Mouse (Mus musculus): ENCODE results near the gene Psg21.
"Not testable (repeated sequence)": the region's sequence is repeated elsewhere in the genome, so short reads cannot be mapped to it uniquely, and the experiment has no call there.

Psg21 gene

GRCm38 (mm10) chr7:18656625-18657024 lies at the start of gene Psg21:
TSS of gene Psg21 (minus strand) at chr7:18656725.
- not testable (repeated sequence) for DNase-seq (ENCODE audit: low spot score)

- no peak for DNase-seq (ENCODE audit: low spot score)
Observed at GRCm38 (mm10) chr7:18686085-18686484, 29.6 kb upstream of the Psg21 start, which contains the start of gene Psg20. TSS of gene Psg20 (minus strand) at chr7:18686185.

- DNase-seq (ENCODE audit: low spot score): no peak
Observed at GRCm38 (mm10) chr7:18685586-18685985, 29.1 kb upstream of the Psg21 start.

- peak; percentile 4 for DNase-seq (ENCODE audit: low spot score)
Observed at GRCm38 (mm10) chr7:18679772-18680171, 23.2 kb upstream of the Psg21 start.

GRCm38 (mm10) chr7:18626921-18627320 lies 29.6 kb downstream of the Psg21 start:
- DNase-seq (ENCODE audit: low spot score): not testable (repeated sequence)

GRCm38 (mm10) chr7:18616401-18616800 lies 40.1 kb downstream of the Psg21 start, which contains the start of gene Psg23:
TSS of gene Psg23 (minus strand) at chr7:18616501.
- not testable (repeated sequence) for DNase-seq (ENCODE audit: low spot score)

Measured in ovary, postnatal 14 days (tissue).